Mouse (Mus musculus): ENCODE data around the gene Cep63.

The Cep63 gene

DNA sequence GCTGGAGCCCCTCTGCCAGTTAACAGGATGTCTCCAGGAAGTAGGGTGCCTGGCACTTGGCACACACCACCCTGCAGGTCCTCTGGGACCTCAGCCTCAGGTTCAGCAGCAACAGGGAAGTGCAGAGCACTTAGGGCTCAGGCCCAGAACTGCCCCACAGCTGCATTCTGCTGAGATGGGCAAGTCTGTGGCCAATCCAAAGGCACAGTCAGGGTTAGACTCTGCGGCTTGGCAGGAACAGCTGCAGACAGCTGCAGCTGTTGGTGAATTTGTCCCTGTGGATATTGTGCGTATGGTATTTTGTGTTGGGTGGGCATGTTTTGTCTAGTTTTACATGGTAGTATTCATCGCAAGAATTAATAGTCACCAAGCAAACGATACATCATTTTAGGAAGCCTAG, 5.8 kb upstream of the Cep63 start:
- in situ Hi-C loops (cut with MboI, MseI): loop anchor here in 1 of 2 experiments (5.0 kb wide), 1 partner anchor 150 kb away; no protein-coding TSS in a partner anchor

DNA sequence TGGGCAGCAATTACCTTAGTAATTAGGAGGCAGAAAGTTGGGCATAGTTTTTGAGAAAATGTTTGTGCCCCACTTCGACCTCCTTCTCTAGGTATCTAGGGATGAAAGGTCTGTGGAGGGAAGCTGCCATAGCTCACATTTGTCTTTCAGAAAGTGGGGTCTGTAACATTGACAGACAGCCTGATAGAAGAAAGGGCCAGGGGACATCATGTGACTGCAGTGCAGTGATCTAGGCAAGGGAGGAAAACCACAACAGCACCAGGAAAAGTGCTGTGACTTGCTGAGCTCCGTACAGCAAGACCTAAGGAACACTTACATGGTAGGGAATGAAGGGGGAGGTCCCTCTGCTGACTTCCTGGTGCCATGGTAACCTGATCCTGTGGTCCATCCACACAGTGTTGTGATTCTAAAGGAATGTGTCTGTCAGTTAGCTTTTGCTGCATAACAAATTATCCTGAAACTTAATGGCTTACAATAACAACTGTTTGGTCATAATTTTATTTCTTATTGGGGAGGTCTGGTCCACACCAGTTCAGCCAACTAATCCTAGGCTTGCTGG, 5.3 kb upstream of the Cep63 start:
- in situ Hi-C loops (cut with MboI, MseI): loop anchor here in 1 of 2 experiments (5.0 kb wide), 1 partner anchor 151 kb away; no protein-coding TSS in a partner anchor

DNA sequence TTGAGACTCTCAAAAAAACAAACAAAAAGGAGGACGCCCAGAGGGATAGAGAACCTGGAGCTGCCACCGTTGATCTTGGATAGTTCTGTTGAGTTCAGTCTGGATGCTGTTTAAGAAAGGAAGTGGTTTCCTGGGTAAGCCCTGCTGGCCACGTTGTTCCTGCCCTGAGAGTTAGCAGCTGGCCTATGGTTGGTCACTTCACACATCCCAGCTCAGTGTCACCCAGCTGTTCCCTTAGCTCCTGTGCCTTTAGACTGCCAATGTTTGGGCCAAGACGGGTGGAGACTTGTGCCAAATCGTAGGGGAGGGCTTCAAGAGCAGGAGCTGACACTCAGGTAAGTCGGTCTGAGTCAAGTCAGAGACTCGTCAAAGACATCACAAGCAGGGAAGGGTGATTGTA, 2.7 kb upstream of the Cep63 start:
- in situ Hi-C loops (cut with MboI, MseI): no loop called here

DNA sequence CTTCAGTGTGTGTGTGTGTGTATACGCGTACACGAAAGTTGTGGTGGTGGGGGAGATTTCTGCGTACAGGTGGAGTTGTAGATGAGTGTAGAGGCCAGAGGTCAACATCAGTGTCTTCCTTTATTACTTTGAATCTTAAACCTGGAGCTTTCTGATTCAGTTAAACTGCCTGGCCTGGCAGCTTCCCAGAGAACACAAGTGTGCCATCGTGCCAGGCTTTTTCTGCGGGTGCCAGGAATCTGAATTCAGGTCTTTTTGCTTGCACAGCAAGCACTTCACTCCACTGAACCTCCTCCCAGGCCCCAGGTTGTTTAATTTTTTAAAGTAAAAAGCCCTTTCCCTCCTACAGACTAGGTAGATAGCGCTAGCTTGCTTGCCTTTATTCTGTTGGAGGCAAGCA, 1.1 kb upstream of the Cep63 start:
- in situ Hi-C loops (cut with MboI, MseI): no loop called here

DNA sequence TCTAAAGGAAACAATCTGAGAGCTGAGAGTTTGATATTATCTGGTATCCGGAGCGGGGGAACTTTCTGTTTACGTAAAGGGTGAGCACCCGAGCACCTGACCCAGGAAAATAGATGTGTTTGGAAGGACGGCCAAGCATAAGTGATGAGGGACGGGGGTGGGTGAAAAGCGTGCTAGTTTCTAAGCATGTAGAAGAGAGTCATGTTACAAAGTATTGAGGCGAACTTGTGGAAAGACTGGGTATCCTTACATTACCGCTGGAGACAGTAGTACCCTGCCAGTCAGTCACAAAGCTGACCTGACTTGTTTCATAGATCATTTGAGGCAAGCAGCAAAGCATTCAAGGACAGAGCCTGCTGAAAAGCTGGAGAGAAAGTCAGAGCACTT, 498 bp upstream of the Cep63 start:
- in situ Hi-C loops (cut with MboI, MseI): no loop called here

DNA sequence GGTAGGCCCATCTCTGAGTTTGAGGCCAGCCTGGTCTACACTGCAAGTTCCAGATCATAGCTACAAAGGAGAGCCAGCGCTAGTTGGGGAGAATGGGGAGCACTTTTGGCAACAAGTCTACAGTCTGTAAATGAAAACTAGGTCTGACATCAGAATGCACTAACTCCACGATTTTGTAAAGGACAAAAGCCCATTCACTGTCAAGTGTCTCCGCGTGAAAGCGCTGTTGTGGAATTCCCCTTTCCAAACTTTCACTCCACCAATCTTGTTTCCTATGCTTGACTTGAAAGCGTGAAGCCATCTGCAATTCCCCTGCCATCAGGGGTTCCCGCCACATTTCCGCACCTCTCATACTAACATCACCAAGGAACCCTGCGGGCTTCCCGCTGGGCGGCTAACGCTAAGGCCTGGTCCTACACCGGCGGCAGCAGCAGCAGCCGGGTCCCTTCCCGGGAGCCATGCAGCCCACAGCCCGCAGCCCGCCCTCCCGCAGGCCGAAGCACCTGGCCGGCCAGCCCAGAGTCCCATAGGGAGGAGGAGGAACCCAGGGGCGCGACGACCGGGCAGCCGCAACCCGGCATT, 842 bp downstream of the Cep63 start:
- in situ Hi-C loops (cut with MboI, MseI): no loop called here

DNA sequence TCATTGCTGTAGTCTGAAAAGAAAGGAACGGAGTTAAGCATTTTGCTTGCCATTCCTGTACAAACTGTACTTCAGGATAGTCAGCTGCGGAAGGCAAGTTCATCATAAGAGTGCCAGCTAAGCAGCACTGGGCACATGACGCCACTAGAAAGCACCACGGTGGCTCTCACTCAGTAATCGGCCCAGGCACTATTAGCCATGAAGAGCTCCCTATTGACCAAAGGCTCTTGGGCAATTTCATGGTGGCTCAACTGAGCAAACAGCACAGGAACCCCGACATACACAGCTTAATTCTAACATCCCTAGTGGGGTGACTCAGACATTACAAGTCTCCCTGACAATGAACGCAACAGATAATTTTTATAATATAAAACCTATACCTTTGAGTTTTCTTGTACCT, 2.8 kb downstream of the Cep63 start:
- in situ Hi-C loops (cut with MboI, MseI): no loop called here

DNA sequence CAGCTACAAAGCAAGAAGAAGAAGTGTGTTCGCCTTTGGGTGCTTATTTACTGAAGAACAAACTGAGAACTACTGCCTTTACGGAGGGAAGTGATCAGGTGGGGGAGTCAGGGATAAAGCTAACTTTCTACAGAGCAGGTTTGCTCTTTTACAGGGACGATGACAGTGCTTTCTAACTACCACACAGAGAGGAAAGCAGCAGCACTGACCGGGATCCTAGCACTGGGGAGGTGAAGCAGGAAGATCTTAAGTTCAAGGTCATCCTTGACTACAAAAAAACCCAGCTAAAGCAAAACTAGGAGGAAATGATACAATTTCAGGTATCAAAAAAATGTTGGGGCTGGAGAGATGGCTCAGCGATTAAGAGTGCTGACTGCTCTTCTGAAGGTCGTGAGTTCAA, 3.5 kb downstream of the Cep63 start:
- in situ Hi-C loops (cut with MboI, MseI): no loop called here

DNA sequence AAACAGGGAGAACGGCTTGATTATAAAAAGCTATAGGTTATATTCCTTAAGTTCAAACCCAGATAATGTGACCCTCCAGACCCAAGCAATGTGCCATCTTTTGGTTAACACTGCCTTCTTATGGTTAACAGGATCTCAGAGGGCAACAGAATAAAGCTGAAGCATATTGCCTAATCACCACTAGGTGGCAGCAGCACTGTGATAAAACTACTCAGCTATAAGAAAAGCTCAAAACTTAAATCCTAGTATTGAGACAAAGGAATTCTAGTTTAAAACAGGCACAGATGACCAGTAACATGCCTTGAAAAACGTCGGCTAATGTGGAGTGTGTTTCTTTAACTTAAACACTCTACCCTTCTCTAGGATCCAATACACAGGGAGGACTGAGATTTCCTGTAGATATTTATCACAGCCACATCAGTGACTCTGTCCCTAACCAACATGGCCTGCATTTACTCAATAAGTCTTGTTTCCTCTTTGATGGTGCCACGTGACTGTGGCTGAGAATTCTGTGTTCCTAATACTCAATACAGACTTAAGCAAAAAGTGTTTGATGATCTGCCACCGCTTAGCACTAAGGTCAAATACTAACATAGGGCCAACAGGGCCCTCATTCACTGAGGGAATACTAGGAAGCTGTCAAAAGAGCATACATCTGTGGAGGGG, 4.0 kb downstream of the Cep63 start:
- in situ Hi-C loops (cut with MboI, MseI): no loop called here

DNA sequence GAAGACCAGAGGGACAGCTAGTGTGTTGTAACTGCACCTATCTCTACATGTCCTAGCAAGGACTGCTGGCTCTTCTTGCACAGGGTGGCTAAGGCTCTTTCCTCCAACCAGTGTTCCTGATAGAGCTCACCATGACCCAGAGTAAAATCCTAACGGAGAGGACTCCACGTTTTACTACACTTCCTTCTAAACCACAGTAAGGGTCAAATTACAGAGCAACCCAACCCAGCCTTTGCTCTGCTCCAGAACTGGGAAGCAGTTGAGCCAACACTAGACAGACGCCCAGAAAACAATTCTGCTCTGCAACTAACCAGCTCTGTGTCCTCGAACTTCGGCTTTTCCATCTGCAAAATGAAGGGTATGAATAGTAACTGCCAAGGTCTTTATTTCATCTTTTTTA, 4.9 kb downstream of the Cep63 start:
- in situ Hi-C loops (cut with MboI, MseI): no loop called here

DNA sequence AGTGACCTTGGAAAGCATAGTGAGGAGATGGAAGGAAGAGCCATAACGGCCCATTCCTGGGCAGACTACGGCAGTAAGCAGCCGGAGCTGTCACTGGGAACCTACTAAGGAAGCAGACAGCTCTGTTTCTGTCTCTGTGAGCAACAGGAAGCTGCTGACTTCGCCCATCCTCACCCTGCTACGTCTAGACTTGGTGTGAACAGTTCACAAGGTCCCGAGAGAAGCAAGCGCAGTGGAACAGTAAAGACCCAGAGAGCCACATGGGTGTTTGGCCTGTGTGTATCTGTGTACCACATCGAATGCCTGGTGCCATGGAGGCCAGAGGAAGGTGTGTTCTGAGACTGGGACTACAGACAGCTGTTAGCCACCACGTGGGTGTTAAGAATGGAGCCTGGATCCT, 10.1 kb downstream of the Cep63 start:
- in situ Hi-C loops (cut with MboI, MseI): no loop called here

DNA sequence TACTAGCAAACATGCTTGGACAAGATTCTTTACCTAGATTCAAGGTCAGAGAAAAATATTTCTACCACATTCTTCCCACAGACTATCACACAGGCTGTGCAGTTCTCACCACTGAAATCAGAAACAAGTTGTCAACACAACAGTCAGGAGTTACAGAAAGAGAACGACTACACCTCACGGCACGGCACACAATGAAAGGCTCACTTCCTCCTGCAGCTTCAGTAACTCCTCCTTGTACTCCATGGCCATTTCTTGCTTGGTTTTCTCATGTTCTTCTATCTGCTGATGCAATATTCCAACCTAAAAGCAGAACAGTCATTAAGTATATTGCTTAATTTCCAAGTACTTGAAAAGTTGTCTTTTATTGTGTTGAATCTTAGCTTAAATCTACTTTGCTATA, 11.3 kb downstream of the Cep63 start:
- in situ Hi-C loops (cut with MboI, MseI): no loop called here

DNA sequence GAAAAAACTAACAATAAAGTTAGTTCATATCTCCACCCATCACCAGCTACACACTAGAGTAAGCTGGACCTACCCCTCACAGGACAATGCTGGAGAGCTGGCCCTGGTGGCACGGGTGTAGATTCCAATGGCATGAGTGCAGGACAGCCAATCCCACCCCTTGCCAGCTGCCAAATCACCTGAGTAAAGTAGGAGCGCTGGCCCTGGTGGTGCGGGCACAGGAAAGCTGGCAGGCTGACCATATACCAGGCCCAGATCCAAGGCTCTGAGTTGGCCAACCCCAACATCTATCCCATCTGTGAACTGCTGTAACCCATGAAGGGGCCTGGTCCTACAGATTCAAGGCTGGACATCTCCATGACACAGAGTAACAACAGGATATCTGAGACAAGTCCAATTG, 17.1 kb downstream of the Cep63 start:
- in situ Hi-C loops (cut with MboI, MseI): no loop called here

DNA sequence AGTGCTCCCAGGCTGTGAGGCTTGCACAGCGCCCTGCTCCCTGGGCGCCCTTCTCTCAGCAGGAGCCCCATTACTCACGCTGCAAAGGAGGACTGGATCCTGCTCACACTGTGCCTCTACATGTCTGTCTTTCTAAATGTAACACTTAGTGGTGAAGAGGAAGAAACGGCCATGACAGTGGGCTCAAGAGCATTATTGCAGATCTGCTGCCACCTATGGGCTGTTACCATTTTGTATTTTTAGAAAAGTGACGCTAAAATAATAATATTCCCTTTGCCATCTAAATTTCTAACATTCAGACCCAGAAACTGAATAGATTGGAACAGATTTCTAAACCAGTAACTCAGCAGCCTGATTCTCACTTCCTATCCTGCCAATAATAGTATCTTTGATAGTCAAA, 18.9 kb downstream of the Cep63 start:
- in situ Hi-C loops (cut with MboI, MseI): no loop called here

DNA sequence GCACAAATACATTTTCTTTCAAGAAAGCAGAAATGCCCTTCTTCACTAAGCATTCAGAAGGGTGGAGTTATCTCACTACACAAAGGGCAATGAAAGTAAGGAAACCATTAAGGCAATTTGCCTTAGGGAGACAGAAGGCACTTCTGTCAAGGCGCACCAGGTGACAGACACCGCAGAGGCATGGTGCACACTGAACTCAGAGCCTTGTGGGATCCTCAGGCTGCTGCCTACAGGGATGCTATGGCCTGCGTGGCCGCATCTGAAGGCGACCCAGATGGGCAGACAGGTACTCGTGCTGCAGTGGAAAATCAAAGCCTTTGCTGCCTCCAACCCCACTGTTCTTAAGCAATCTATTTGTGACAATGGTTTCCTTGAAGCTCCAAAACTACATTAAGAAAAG, 21.2 kb downstream of the Cep63 start:
- in situ Hi-C loops (cut with MboI, MseI): no loop called here

DNA sequence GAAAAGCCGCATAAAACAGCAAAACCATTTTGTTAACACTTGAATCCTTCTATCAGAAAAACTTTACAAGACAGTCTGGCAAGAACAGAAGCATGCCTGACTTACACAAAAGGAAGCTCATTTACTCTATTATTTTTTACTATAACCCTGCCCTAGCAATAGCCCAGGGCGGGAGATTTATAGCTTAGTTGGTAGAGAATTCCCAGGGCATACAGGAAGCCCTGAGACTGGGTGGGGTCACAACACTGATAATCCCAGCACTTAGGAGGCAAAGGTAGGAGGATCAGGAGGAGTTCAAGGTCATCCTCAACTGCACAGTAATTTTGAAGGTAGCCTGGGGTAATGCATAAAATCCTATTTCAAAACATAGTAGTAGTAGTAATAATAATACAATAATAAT, 24.7 kb downstream of the Cep63 start:
- in situ Hi-C loops (cut with MboI, MseI): no loop called here

DNA sequence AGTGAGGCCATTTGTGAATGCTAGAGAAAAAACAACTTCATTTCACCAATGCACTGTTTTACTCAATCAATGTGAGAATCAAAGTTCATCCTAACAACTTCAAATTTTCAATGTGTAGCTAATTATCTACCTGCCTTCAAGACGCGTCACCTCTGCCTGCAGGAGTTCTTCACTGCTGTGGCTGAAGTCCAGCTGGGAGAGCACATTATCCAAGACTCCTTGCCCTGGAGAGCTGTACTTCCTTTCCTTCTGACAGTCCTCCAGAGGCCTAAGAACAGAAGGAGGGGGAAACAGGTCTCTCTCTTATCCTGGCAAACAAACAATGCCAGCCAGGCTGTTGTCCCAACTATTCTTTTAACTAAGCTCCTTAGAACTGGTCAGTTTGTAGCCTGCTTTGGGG, 25.1 kb downstream of the Cep63 start:
- in situ Hi-C loops (cut with MboI, MseI): no loop called here

DNA sequence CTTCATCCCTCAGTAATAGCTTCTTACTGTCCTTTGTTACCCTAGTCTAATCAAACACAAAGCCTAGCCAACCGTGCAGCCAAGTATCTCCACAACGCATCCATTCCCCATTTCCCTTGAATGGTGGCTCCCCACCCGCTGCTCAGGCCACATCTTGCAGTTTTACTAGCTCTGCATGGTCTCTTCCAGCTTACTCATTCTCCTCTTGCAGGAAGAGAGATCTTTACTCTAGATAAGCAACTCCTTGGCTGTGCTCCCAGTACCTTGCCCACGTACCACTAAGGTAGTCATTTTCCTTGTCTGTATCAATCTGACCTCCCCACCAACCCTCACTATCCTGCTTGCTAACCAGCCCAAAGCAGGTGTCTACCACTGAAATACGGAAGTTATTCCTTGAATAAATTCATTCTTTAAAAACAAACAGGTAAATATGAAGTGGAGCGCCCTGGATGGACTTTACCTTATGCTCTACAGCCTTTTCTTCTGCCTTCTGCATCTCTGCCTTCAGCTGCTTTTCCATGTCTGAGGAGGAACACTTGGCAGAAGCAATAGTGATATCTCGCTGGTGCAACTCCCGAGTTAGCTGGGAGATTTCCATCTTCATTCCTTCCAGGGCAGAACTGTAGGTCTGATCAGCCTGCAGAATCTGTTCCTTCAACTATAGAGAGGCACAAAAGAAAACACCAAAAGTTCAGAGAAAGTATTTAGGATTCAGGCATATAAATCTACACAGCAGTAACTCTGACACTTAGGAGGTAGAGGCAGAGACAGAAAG, 30.5 kb downstream of the Cep63 start:
- in situ Hi-C loops (cut with MboI, MseI): no loop called here

DNA sequence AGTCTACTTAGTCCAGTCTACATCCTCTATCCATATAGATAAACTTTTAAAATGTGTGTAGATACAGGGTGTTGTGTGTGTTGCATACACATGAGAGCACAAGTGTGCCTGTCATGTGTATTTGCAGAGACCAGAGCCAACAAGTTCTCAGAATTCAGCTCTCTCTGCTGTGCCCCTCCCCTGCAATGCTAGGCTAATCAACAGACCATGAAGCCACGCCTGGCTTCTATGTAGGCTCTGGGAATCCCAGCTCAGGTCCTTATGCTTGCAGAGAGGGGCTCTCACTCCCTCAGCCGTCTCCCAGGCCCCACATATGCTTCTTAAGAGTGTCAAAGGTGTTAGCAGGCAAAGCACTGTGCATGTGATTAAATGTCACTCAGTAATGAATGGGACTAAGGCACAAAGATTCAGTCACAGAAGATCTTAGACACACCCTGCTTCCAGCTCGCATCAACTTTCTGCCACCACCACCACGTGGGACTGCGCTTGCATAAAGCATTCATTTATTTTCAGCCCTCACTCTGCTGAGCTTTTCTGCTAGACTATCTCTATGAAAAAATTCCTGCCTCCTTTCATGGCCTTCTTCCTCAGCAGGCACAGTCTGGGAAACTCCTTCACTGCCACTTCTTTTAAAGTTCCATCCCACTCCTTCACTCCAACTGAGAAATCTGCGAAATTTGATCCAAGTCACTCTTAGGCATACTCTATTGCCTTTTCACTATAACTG, 31.5 kb downstream of the Cep63 start:
- in situ Hi-C loops (cut with MboI, MseI): no loop called here

DNA sequence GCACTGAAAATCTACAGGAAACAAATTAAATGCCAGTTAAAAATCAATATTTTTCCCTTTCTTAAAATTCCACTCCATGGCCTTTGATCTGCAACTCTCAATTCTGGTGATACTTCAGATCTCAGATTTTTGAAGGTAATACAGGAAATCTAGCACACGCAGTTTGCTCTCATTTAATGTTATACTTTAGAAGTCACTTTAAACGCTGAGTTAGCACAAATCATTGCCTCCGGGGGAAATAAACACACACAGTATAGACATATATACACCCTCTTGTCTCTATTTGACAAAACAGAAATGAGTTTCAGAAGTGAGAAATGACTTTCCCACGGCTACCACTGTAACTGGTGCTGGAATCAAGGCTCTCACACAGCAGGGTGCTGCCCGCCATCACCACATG, 39.0 kb downstream of the Cep63 start:
- in situ Hi-C loops (cut with MboI, MseI): no loop called here

DNA sequence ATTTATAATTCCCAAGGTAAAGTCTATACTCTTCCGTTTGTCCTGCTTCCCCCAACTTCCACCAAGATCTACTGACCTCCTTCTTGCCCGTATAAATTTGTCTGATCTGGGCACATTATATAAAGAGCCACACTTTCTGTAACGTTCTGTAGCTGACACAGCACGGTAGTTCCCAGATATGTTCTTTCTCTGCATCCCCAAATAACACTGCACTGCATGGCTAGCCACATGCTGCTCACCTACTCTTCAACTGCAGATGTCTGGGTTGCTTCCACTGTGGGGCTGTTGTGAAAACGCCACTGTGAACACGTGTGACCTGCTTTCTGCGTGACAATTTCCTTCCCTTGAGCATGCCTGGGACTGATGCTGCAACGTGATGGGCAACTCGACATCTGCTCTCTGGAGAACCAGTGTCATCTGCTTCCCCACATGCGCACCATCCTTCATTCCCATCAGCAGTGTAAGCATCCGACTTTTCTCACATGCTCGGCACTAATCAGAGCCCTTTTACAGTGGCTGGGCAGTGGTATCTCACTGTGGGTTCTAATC, 44.3 kb downstream of the Cep63 start:
- in situ Hi-C loops (cut with MboI, MseI): no loop called here

DNA sequence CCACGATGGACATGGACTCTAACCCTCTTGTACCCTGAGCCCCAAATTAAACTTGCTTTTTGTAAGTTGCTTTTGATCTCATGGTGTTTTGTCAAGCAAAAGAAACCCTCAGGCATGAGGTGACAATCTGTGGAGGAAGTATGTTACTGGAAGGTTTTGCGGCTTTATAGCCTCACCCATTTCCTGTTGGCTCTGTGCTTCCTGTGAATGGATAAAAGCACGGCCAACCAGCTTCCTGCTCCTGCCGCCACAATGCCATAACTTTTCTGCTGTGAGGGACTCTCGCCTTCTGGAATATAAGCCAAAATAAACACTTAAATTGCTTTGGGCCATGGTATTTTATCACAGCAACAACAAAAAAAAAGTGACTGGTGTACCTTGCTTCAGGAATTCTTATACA, 48.9 kb downstream of the Cep63 start:
- in situ Hi-C loops (cut with MboI, MseI): no loop called here
